In the genomic region with DNA sequence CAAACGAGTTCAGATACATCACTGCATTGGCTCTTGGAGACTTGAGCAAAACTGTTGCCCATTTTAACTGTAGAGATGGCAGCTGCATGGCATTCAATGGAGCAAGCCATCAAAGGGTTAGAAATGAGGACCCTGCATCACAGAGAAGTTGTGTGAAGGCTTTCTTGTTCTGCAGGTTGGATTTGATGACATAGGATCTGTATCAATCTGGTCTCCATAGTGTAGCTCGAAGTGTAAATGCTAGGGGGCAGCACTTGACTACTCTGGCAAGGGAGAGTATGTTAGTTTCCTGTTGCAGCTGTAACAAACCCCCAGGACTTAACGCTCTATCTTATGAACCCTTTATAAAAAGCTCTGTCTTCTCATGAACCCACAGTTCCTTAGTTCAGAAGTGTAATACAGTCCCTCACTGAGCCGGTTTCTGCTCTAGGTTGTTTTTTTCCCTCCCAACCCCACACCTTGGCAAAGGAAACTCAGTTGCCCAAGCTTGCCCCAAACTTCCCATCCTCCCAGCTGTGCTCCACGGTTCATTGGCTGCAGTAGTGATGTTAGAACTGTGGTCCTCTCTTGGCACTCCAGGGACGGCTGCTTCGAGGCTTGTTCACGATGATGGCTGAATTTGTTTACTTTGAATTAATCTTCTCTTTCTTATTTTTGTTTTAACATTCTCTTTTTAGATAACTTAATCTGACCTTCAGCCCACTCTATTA, we compare ENCODE assay signal across 10 mouse cellular contexts.
DNase-seq lines count a peak whose midpoint lies in the region; ATAC-seq lines count a peak whose summit lies in the region.
"Had no signal": no experiment of that assay in that cellular context is flagged by ENCODE, and none has a peak within 500 bp of the region (broad histone marks: within the 10 kb centered on the region; RNA-seq: fewer than 3 reads in every experiment).

No protein-coding gene starts in this region.

- H3K9me3 ChIP-seq in forebrain, embryonic 13.5 days (replicated peaks) = no peaks in the 10 kb centered on the region
- H3K9me3 ChIP-seq: embryonic facial prominence, embryonic 12.5 days; liver, embryonic 15.5 days had no signal

- no peak overlapping the region for H3K4me2 ChIP-seq in forebrain, embryonic 13.5 days
- H3K4me2 ChIP-seq: embryonic facial prominence, embryonic 12.5 days; liver, embryonic 15.5 days had no signal

- peak; percentile 12 to 23 for DNase-seq in left cerebral cortex, adult 18-20 months (ENCODE audit: low spot score in 2 of 2)
- DNase-seq in left cerebral cortex, adult 11 months (ENCODE audit: low spot score) = no peak
- peak; percentile 61 for DNase-seq in adrenal gland, postnatal 10 days
- DNase-seq in kidney, postnatal 25 days = peak; percentile 42 to 47
- peak; percentile 72 for DNase-seq in retina, postnatal 1 day

- H3K27me3 ChIP-seq in forebrain, embryonic 13.5 days = no peaks in the 10 kb centered on the region
- H3K27me3 ChIP-seq: embryonic facial prominence, embryonic 12.5 days; liver, embryonic 15.5 days had no signal

- WGBS in forebrain, embryonic 13.5 days = 42% methylated on average over 8 of the region's 8 CpGs

- no peak overlapping the region for H3K4me3 ChIP-seq in forebrain, embryonic 13.5 days
- H3K4me3 ChIP-seq: embryonic facial prominence, embryonic 12.5 days; liver, embryonic 15.5 days had no signal

- peaks cover 23% of the 10 kb centered on the region; the same call in 1 of the 2 replicates for H3K4me1 ChIP-seq in forebrain, embryonic 13.5 days

- peak; percentile 56 for ATAC-seq in CD4-positive, CD25-positive, alpha-beta regulatory T cell, adult 4 months
- peak; percentile 69 for ATAC-seq in forebrain, embryonic 13.5 days
- ATAC-seq in erythroblast, adult 5-6 weeks (replicated peaks; ENCODE audit: low FRiP score, poor library complexity, severe bottlenecking) = no peak

- peak overlapping the region; percentile 57 for H3K27ac ChIP-seq in forebrain, embryonic 13.5 days
- H3K27ac ChIP-seq: liver, embryonic 15.5 days had no signal

- H3K9ac ChIP-seq in forebrain, embryonic 13.5 days = no peak overlapping the region
- H3K9ac ChIP-seq: embryonic facial prominence, embryonic 12.5 days; liver, embryonic 15.5 days had no signal

- H3K36me3 ChIP-seq in forebrain, embryonic 13.5 days (ENCODE audit: poor library complexity, severe bottlenecking) = no peaks in the 10 kb centered on the region
- H3K36me3 ChIP-seq: embryonic facial prominence, embryonic 12.5 days; liver, embryonic 15.5 days had no signal
